Mouse (Mus musculus) thymus, adult 2 months (tissue): ENCODE data around the gene Parvb.

Experiments
- CTCF ChIP-seq: fragments of 200-500 bp; IDR thresholded peaks from 2 replicates; pipeline ENCODE4 v1.5.1; 2012; ENCODE audit warnings: mild to moderate bottlenecking, control low read depth, low read length, moderate library complexity, borderline replicate concordance; ENCODE audit not compliant: control insufficient read depth, poor library complexity, insufficient read depth; ENCODE audit errors: extremely low read depth
- POLR2A ChIP-seq: fragments of 200-500 bp; IDR thresholded peaks from 2 replicates; pipeline ENCODE4 v1.6.1; 2012; ENCODE audit warnings: mild to moderate bottlenecking, low read length, control low read depth, moderate library complexity; ENCODE audit not compliant: control insufficient read depth, poor library complexity, insufficient read depth; ENCODE audit errors: extremely low read depth

DNA sequence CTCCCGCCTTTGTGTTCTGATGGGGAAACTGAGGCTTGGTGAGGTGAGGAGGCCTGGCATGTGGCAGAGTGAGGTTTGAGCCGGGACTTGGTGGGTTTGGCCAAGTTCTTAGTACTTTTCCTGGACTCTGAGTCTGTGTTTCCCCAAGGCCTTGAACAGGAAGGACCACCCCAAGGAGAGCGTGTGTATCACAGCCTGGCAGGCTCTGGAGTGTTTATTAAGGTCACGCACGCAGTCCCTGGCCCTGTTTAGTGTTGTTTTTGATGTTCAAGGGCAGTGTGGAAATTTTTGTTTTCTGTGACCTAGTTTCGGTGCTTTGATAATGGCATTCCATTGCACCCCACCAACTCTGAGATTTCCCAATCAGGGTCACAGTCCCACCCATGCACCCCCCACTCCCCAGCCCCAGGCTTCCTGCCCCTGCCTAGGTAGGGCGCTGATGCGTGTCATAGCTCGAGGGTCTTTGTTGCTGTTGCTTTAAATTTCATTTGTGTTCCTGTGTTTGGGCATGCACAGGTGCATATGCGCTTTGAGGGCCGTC, 35.9 kb downstream of the Parvb start:
- TF ChIP-seq POLR2A (no peak), CTCF (no peak)
